Mouse (Mus musculus): ENCODE measurements around the gene Tpbpa. TPM values are rescaled to one million over a fixed set of nuclear protein-coding genes. Genes with fewer than 3 reads are reported as not detected.

Tpbpa gene
- polyA plus RNA-seq, 1 experiment = not detected

- Histone ChIP-seq H3K27me3 (replicated peaks) (no peaks in the 10 kb centered on the region), H3K4me3 (replicated peaks) (no peak overlapping the region)
- TF ChIP-seq FLI1 (IDR thresholded peaks at IDR 0.05; ENCODE audit: low read length) = no peak
- TF ChIP-seq GATA1 (IDR thresholded peaks at IDR 0.05; ENCODE audit: borderline replicate concordance, low read length) = no peak
These were observed 49.5 kb downstream of the Tpbpa start for GRCm38 (mm10) chr13:60892301-60892700.

More at GRCm38 (mm10) chr13:60892301-60892700, 49.5 kb downstream of the Tpbpa start:
- Histone ChIP-seq H3K9me3 (no peaks in the 10 kb centered on the region), H3K4me1 (peaks cover 51% of the 10 kb centered on the region), H3K36me3 (replicated peaks; ENCODE audit: low read length) (peaks cover 40% of the 10 kb centered on the region)

Other genes with a start within 250 kb of the Tpbpa start
- not detected in 2 replicates for gene BC051665, start 155.6 kb downstream of the Tpbpa start, polyA plus RNA-seq (2012; ENCODE audit: insufficient read depth, low replicate concordance)
- not detected in 2 replicates for gene Ctsll3, start 139.1 kb downstream of the Tpbpa start, polyA plus RNA-seq (2012; ENCODE audit: insufficient read depth, low replicate concordance)
- not detected in 2 replicates for gene 4930486L24Rik, start 77.5 kb downstream of the Tpbpa start, polyA plus RNA-seq (2012; ENCODE audit: insufficient read depth, low replicate concordance)
- gene Gm49392, start 45.1 kb downstream of the Tpbpa start, polyA plus RNA-seq (2012; ENCODE audit: insufficient read depth, low replicate concordance) = 3.3 and 11.0 TPM in 2 replicates
- gene Ctla2b, start 44.5 kb downstream of the Tpbpa start, polyA plus RNA-seq (2012; ENCODE audit: insufficient read depth, low replicate concordance) = 31.9 TPM in 1 of 2 replicates, not detected in the other
- not detected in 2 replicates for gene Tpbpb, start 37.1 kb downstream of the Tpbpa start, polyA plus RNA-seq (2012; ENCODE audit: insufficient read depth, low replicate concordance)
- gene Gm49393, start 6.4 kb downstream of the Tpbpa start, polyA plus RNA-seq (2012; ENCODE audit: insufficient read depth, low replicate concordance) = not detected in 2 replicates
- gene Gm49391, start 5.4 kb downstream of the Tpbpa start, polyA plus RNA-seq (2012; ENCODE audit: insufficient read depth, low replicate concordance) = 6.5 and 26.5 TPM in 2 replicates
- gene Ctla2a, start 5.4 kb downstream of the Tpbpa start, polyA plus RNA-seq (2012; ENCODE audit: insufficient read depth, low replicate concordance) = 33.0 and 240 TPM in 2 replicates
- not detected in 2 replicates for gene Ctsj, start 64.0 kb upstream of the Tpbpa start, polyA plus RNA-seq (2012; ENCODE audit: insufficient read depth, low replicate concordance)
- gene Ctsq, start 98.6 kb upstream of the Tpbpa start, polyA plus RNA-seq (2012; ENCODE audit: insufficient read depth, low replicate concordance) = not detected in 2 replicates
- gene Ctsr, start 222.3 kb upstream of the Tpbpa start, polyA plus RNA-seq (2012; ENCODE audit: insufficient read depth, low replicate concordance) = not detected in 2 replicates